Mouse (Mus musculus) intestine, embryonic 15.5 days (tissue): ENCODE measurements around the gene Tmem56. TPM values are rescaled to one million over a fixed set of nuclear protein-coding genes. Genes with fewer than 3 reads are reported as not detected.

ENCODE experiments used
- ATAC-seq: fragments of 200-750 bp; cut with Nextera tagmentation; 2 replicates; pipeline ENCODE4 v1.8.0; 2017; ENCODE audit warnings: moderate TSS enrichment, moderate library complexity
- H3K27ac ChIP-seq: fragments of 300-500 bp; sonication (generic); 2 replicates; pipeline ENCODE4 v1.5.1; 2015; ENCODE audit warnings: mild to moderate bottlenecking, inconsistent platforms
- H3K27me3 ChIP-seq: fragments of 300-500 bp; sonication (generic); replicated peaks from 2 replicates; pipeline ENCODE4 v1.6.1; 2015; ENCODE audit warnings: inconsistent platforms
- H3K36me3 ChIP-seq: fragments of 300-500 bp; sonication (generic); 2 replicates; pipeline ENCODE4 v1.6.1; 2015; ENCODE audit warnings: inconsistent platforms
- H3K4me1 ChIP-seq: fragments of 300-500 bp; sonication (generic); replicated peaks from 2 replicates; pipeline ENCODE4 v1.6.1; 2015; ENCODE audit warnings: inconsistent platforms
- H3K4me2 ChIP-seq: fragments of 300-500 bp; sonication (generic); replicated peaks from 2 replicates; pipeline ENCODE4 v1.6.1; 2015; ENCODE audit warnings: mild to moderate bottlenecking, inconsistent platforms
- H3K4me3 ChIP-seq: fragments of 300-500 bp; sonication (generic); replicated peaks from 2 replicates; pipeline ENCODE4 v1.5.1; 2015; ENCODE audit warnings: inconsistent platforms
- H3K9ac ChIP-seq: fragments of 300-500 bp; sonication (generic); 2 replicates; pipeline ENCODE4 v1.6.1; 2015; ENCODE audit warnings: inconsistent platforms
- H3K9me3 ChIP-seq: fragments of 300-500 bp; sonication (generic); 2 replicates; pipeline ENCODE4 v1.6.1; 2016; ENCODE audit warnings: inconsistent platforms
- WGBS: fragments of 180-500 bp; shearing (Covaris S2); methylation state at CpG from one replicate; pipeline ENCODE4 v1.1.7; 2015; 5-methylcytosine and 5-hydroxymethylcytosine counted together
- polyA plus RNA-seq: library from polyadenylated mRNA; unstranded; fragments of >200 nt; fragmentation: Nextera tagmentation; extraction: Ambion mirVana; gene quantifications from 2 replicates; pipeline ENCODE4 v1.2.1, GENCODE M21; 2015

Tmem56 gene
- 1.2 and 1.6 TPM in 2 replicates for polyA plus RNA-seq

DNA sequence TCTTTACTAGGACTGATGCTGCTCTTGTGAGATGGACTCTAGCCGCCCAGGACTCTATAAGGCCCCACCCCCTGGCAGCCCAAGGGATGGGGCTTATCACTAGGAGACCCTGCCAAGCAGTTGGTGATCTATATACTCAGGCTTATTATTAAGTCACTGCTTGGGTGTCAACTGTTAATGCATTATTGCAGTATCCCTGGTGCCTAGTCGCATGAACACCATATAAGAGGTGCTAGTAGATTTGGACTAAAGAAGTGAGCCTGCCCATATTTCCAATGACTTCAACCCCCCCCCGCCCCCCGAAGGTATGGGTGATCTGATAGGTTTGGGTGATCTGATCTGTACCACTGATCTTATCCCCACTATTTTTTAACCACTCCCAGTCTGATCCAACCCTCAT, at the start of gene Tmem56:
Gene Tmem56 (minus strand): TSS at position 101 of the 400 bp plus-strand sequence.
- 82% methylated on average over 4 of the region's 4 CpGs for WGBS
- Histone ChIP-seq H3K9me3 (no peaks in the 10 kb centered on the region), H3K4me2 (no peak within 1 kb of the TSS), H3K36me3 (no peaks in the 10 kb centered on the region), H3K27me3 (no peaks in the 10 kb centered on the region), H3K27ac (no peak within 1 kb of the TSS), H3K9ac (no peak within 1 kb of the TSS), H3K4me1 (no peaks in the 10 kb centered on the region), H3K4me3 (no peak within 1 kb of the TSS)
- ATAC-seq, result no peak

DNA sequence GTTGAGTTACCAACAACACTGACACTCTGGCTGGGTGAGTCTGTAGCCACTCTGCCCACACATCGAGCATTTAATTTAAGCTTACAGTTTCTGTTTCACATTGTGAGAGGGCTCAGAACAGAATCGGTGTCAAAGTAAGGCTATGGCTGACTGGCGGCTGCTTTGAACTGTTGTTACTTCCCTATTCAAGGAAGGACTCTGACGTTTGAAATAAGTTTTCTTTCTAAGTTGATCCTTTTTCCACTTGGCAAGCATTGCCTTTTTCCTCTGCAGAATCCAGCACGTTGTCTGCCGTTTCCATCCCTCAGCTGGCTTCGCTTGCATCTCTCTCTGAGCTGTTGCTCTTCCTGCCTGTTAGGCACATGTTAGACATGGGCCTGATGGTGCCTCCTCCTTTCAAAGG, 47.3 kb upstream of the Tmem56 start:
- H3K4me2 ChIP-seq, result no peak overlapping the region
- ATAC-seq, result no peak

DNA sequence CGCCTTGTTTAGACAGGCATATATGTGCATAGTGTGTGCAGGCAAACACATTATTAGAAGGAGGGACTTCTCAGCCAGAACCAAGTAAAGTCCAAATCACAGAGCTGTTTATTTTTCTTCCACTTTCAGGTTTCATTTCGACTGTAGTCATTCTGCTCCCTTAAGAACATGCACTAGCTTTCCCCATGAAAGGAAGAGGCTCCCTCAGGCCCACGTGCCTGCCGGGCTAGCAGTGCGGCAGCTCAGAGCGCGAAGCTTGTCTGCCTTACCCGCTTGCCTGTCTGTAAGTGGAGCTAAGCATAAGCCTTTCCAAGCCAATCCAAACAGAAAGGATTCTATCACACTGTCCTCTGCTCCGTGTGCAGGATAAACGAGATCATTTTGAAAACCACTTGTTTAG, 46.7 kb upstream of the Tmem56 start:
- ATAC-seq, result 0 out of 2 replicates have a peak, but pooled peaks have one; percentile 36
- H3K4me2 ChIP-seq, result no peak overlapping the region
- H3K27me3 ChIP-seq, result no peaks in the 10 kb centered on the region
- no peaks in the 10 kb centered on the region for H3K4me1 ChIP-seq
- no peaks in the 10 kb centered on the region for H3K36me3 ChIP-seq
- H3K27ac ChIP-seq, result no peak overlapping the region
- no peak overlapping the region for H3K4me3 ChIP-seq
- no peak overlapping the region for H3K9ac ChIP-seq
- WGBS, result 59% methylated on average over 10 of the region's 10 CpGs
- H3K9me3 ChIP-seq, result no peaks in the 10 kb centered on the region

More for the DNA sequence above, 47.3 kb upstream of the Tmem56 start:
- H3K4me1 ChIP-seq, result no peaks in the 10 kb centered on the region
- H3K27me3 ChIP-seq, result no peaks in the 10 kb centered on the region
- 62% methylated on average over 7 of the region's 7 CpGs for WGBS
- no peak overlapping the region for H3K9ac ChIP-seq
- H3K36me3 ChIP-seq, result no peaks in the 10 kb centered on the region
- no peak overlapping the region for H3K4me3 ChIP-seq
- H3K27ac ChIP-seq, result no peak overlapping the region
- no peaks in the 10 kb centered on the region for H3K9me3 ChIP-seq

DNA sequence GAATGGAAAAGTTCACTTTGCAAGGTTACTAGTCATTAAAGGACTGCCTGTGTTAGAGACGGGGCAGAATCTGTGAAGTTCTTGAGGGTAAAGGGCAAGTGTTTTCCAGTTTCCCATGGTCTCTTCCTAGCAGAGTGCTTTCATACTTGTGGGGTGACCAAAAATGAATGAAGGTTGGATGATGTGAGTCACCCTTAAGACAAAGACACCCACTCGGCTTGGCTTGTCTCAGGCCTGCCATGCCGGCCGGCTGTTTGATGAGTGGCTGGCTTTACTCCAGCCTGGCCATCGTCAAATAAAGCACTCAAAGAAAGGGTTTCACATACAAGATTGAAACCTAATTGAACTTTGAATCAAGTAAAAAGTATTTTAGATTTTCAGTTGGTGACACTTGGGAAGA, 44.5 kb upstream of the Tmem56 start:
- Histone ChIP-seq H3K36me3 (no peaks in the 10 kb centered on the region), H3K27ac (no peak overlapping the region), H3K4me2 (no peak overlapping the region), H3K4me1 (no peaks in the 10 kb centered on the region), H3K27me3 (no peaks in the 10 kb centered on the region), H3K4me3 (no peak overlapping the region), H3K9ac (no peak overlapping the region), H3K9me3 (no peaks in the 10 kb centered on the region)
- WGBS, result 78% methylated on average over 5 of the region's 5 CpGs
- ATAC-seq, result no peak

DNA sequence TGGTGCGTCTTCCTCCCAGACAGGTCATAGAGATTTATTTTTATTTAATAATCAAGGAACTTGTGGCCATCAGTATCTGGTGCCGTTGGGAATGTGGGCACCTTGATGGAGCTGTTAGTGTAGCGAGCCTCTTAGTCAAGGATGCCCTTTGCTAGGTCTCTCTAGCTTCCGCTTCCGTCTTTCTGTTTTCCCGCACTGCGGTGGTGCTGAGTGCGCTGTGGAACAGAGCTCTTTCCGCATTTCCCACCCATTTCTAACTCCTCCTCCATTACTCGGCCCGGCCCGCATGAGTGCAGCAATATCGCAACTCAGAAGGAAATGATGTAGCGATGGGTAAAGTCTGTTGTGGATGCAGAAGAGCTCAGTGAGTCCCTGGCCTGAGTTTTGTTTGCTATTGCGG, 40.5 kb upstream of the Tmem56 start:
- no peaks in the 10 kb centered on the region for H3K27me3 ChIP-seq
- 95% methylated on average over 15 of the region's 15 CpGs for WGBS
- H3K36me3 ChIP-seq, result no peaks in the 10 kb centered on the region
- ATAC-seq, result no peak
- no peaks in the 10 kb centered on the region for H3K9me3 ChIP-seq
- H3K27ac ChIP-seq, result no peak overlapping the region
- H3K4me3 ChIP-seq, result no peak overlapping the region
- H3K4me1 ChIP-seq, result no peaks in the 10 kb centered on the region
- no peak overlapping the region for H3K4me2 ChIP-seq
- H3K9ac ChIP-seq, result no peak overlapping the region

DNA sequence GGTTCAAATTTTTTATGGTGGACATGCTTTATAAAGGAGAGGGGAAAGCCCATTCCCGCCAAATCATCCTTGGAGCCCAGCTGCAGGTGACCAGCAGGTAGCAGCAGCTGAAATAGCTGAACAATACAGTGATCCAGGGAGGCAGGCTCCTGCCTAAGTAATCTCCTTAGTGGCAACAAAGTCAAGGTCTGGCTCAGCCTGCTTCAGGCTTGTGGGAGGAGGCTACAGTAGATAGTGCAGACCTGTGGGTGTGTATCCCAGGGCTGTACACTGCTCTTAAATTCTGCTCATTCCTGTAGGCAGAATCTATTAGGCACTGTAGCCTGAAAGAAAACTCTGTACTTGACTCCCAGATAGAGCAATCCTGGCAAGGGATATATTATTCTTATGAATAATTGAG, 38.0 kb upstream of the Tmem56 start:
- Histone ChIP-seq H3K4me3 (no peak overlapping the region), H3K36me3 (no peaks in the 10 kb centered on the region), H3K4me1 (no peaks in the 10 kb centered on the region), H3K27ac (no peak overlapping the region), H3K27me3 (no peaks in the 10 kb centered on the region), H3K4me2 (no peak overlapping the region), H3K9ac (no peak overlapping the region), H3K9me3 (no peaks in the 10 kb centered on the region)
- 77% methylated on average over 1 of the region's 1 CpGs for WGBS
- ATAC-seq, result no peak

DNA sequence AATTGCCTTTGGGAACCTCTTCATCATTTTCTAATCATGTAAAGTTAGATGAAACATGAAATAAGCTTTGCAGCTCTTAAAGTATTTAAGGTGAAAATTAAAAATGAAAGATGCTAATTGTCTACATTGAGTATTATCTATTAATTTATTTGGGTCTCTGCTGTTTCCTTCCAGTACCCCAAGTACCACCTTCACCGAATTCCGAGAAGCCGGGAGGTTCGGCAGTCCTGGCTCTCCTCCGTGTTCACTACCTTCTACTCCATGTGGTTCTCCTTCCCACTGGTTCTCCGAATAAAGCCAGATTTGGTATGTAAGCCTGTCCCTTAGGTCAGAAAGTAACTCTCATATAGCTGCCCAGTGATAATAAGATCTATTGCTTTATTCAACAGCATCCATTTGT, 37.0 kb upstream of the Tmem56 start:
- ATAC-seq, result no peak
- no peak overlapping the region for H3K4me2 ChIP-seq
- 90% methylated on average over 6 of the region's 6 CpGs for WGBS

DNA sequence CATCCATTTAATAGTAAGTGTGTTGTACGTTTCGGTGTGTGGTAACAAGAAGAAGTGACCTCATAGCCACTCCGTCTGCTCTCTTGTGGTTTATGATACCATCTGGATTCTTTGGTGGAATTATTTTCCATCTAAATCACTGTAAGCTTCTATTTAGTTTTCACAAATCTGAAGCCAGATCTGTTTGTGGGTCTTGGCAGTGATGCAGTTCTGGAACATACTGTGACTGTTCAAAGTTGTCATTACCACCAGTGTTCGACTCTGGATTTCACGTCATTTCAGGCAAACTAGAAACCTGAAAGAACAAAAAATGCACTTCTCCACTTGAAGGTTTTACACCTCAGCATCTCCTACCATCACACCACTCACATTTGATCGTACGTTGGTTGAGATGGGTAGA, 32.6 kb upstream of the Tmem56 start:
- no peak overlapping the region for H3K4me2 ChIP-seq
- no peak overlapping the region for H3K4me3 ChIP-seq
- no peak for ATAC-seq
- H3K9ac ChIP-seq, result no peak overlapping the region
- no peaks in the 10 kb centered on the region for H3K9me3 ChIP-seq
- no peak overlapping the region for H3K27ac ChIP-seq
- H3K27me3 ChIP-seq, result no peaks in the 10 kb centered on the region
- 93% methylated on average over 7 of the region's 7 CpGs for WGBS
- peaks cover 6% of the 10 kb centered on the region; the same call in 1 of the 2 replicates for H3K4me1 ChIP-seq
- H3K36me3 ChIP-seq, result no peaks in the 10 kb centered on the region

More for the DNA sequence above, 37.0 kb upstream of the Tmem56 start:
- no peaks in the 10 kb centered on the region for H3K36me3 ChIP-seq
- H3K27ac ChIP-seq, result no peak overlapping the region
- H3K9me3 ChIP-seq, result no peaks in the 10 kb centered on the region
- H3K27me3 ChIP-seq, result no peaks in the 10 kb centered on the region
- no peak overlapping the region for H3K9ac ChIP-seq
- no peaks in the 10 kb centered on the region for H3K4me1 ChIP-seq
- no peak overlapping the region for H3K4me3 ChIP-seq

DNA sequence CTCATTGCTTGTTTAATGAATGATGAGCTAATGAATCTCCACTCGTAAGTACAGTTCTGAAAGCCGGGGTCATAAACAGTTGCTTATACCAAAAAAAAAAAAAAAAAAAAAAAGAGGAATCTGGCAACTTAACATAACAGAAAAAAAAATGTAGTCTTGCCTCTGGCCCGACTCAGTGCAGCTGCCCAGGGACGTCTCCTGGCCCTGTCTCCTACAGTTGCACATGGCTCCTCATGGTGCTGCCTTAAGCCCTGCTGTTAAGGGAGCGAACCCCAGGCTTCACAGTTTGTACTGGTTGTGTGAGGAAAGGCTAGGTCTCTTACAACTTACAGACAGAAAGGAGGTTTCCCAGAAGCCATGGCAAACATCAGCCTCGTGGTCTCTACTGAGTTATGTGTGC, 31.3 kb upstream of the Tmem56 start:
- H3K9ac ChIP-seq, result no peak overlapping the region
- H3K36me3 ChIP-seq, result no peaks in the 10 kb centered on the region
- WGBS, result 56% methylated on average over 6 of the region's 6 CpGs
- no peaks in the 10 kb centered on the region for H3K27me3 ChIP-seq
- no peak for ATAC-seq
- H3K27ac ChIP-seq, result no peak overlapping the region
- H3K4me3 ChIP-seq, result no peak overlapping the region
- H3K9me3 ChIP-seq, result no peaks in the 10 kb centered on the region
- no peak overlapping the region for H3K4me2 ChIP-seq
- H3K4me1 ChIP-seq, result peaks cover 9% of the 10 kb centered on the region

DNA sequence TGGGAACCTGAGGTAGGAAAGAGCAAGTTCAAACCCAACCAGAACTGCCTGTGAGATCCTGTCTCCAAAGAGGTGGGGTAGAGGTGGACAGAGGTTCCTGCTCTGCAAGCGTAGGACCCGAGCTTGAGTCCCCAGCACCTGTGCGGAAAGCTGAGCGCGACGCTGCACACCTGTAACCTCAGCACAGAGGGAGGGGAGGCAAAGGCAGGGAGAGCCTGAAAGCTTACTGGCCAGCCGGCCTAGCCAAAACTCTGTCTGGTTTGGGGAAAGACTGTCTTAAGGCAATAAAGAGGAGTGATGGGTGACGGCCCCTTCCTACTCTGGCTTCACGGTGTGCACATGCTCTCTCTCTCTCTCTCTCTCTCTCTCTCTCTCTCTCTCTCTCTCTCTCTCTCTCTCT, 30.1 kb upstream of the Tmem56 start:
- Histone ChIP-seq H3K27me3 (no peaks in the 10 kb centered on the region), H3K4me3 (no peak overlapping the region), H3K4me2 (no peak overlapping the region), H3K4me1 (peaks cover 9% of the 10 kb centered on the region), H3K9me3 (no peaks in the 10 kb centered on the region), H3K36me3 (no peaks in the 10 kb centered on the region), H3K27ac (no peak overlapping the region), H3K9ac (no peak overlapping the region)
- 60% methylated on average over 9 of the region's 9 CpGs for WGBS
- ATAC-seq, result no peak

DNA sequence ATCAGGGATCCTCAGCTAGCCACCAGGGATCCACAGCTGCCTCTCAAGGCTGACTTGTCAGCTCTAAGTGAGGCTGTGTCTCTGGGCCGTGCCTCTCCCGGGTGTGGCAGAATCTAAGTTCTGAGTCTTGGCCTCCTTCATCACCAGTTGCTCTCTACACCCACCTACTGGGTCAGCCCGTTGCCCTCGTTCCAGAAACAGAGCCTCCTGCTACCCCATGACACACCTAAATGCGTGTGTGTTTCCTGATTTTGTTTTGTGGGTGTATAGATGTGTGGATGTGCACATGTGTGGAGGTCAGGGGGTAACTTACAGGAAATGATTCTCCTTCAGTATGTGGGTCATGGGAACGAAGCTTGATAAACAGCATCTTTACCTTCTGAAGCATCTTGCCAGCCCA, 29.5 kb upstream of the Tmem56 start:
- 68% methylated on average over 6 of the region's 6 CpGs for WGBS
- Histone ChIP-seq H3K4me3 (no peak overlapping the region), H3K36me3 (no peaks in the 10 kb centered on the region), H3K27ac (no peak overlapping the region), H3K9me3 (no peaks in the 10 kb centered on the region), H3K27me3 (no peaks in the 10 kb centered on the region), H3K9ac (no peak overlapping the region), H3K4me2 (no peak overlapping the region), H3K4me1 (peaks cover 9% of the 10 kb centered on the region)
- no peak for ATAC-seq

DNA sequence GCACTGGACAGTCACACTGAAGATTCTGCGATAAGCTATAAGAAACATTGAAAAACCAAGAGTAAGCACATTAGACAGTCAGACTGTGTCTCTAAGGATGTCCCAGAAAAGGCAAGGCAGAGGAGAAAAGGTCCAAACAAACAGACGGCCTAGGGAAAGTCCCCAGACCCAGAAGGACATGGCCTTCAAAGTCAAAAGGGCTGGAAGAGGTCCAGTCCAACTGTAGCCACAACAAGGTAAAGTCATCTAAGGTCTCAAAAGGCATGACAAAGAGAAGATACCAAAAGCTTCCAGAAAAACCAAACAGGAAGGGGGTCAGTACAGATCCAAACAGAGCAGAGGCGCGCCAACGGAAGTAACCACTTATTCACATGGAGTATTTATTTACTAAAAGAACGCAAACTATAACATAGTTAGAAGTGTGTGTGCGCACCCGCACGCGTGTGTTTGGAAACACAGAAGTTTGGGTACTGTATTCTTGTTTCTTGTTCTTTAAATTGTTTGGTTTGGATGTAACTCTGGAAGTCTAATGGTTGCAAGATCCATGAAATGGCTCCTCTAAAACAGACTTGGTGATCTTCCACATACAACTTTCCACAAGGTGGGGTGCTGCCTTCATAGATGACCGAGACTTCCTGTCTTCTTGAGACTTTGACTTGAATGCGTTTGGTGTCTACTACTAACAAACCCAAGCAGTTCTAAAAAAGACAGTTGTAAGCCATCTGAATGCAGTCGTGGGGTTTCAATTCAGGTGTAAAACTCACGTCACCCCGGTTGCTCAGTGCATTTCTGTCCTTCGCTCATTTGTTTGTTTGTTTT, 27.2 kb upstream of the Tmem56 start:
- no peaks in the 10 kb centered on the region for H3K27me3 ChIP-seq
- WGBS, result 70% methylated on average over 16 of the region's 16 CpGs
- no peaks in the 10 kb centered on the region for H3K36me3 ChIP-seq
- no peaks in the 10 kb centered on the region for H3K9me3 ChIP-seq
- H3K4me2 ChIP-seq, result no peak overlapping the region
- H3K27ac ChIP-seq, result no peak overlapping the region
- H3K9ac ChIP-seq, result no peak overlapping the region
- H3K4me3 ChIP-seq, result no peak overlapping the region
- peaks cover 9% of the 10 kb centered on the region for H3K4me1 ChIP-seq
- ATAC-seq, result no peak

DNA sequence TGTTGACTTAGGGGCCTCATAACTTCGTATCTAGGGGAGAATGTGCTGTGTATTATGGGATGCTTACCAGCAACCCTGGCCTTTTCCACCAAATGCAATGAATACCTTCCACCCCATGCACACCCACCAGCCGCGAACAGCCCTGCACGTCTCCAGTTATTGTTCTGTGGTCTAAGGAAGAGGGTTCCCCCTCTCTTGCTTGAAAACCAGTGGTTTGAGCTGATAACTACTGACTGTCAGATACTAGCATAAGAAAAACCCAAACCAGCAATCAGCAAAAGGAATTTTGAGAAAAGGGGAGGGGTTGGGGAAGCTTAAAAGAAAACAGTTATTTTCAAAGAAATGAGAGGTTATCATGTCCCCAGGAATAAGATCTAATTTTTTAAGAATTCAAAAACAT, 26.5 kb upstream of the Tmem56 start:
- Histone ChIP-seq H3K4me2 (no peak overlapping the region), H3K9ac (no peak overlapping the region), H3K27me3 (no peaks in the 10 kb centered on the region), H3K27ac (no peak overlapping the region), H3K4me1 (peaks cover 9% of the 10 kb centered on the region), H3K9me3 (no peaks in the 10 kb centered on the region), H3K36me3 (no peaks in the 10 kb centered on the region), H3K4me3 (no peak overlapping the region)
- 72% methylated on average over 4 of the region's 4 CpGs for WGBS
- peak; percentile 53; the same call in 1 of the 2 replicates for ATAC-seq
